Mouse (Mus musculus) hindbrain, embryonic 13.5 days (tissue): ENCODE data around the gene Gle1. TPM values are rescaled to one million over a fixed set of nuclear protein-coding genes. Genes with fewer than 3 reads are reported as not detected.

Experiments
- ATAC-seq: fragments of 200-750 bp; cut with Nextera tagmentation; 2 replicates; pipeline ENCODE4 v1.8.0; 2017; ENCODE audit warnings: moderate TSS enrichment; ENCODE audit not compliant: low FRiP score
- H3K27ac ChIP-seq: fragments of 300-500 bp; sonication (generic); 2 replicates; pipeline ENCODE4 v1.5.1; 2015; ENCODE audit warnings: inconsistent platforms, mild to moderate bottlenecking, moderate library complexity
- H3K27me3 ChIP-seq: fragments of 300-500 bp; sonication (generic); 2 replicates; pipeline ENCODE4 v1.6.1; 2015; ENCODE audit warnings: mild to moderate bottlenecking, inconsistent platforms
- H3K36me3 ChIP-seq: fragments of 300-500 bp; sonication (generic); 2 replicates; pipeline ENCODE4 v1.6.1; 2015; ENCODE audit warnings: mild to moderate bottlenecking, inconsistent platforms
- H3K4me1 ChIP-seq: fragments of 300-500 bp; sonication (generic); replicated peaks from 2 replicates; pipeline ENCODE4 v1.6.1; 2015; ENCODE audit warnings: inconsistent platforms
- H3K4me2 ChIP-seq: fragments of 300-500 bp; sonication (generic); 2 replicates; pipeline ENCODE4 v1.6.1; 2015; ENCODE audit warnings: inconsistent platforms, mild to moderate bottlenecking, moderate library complexity
- H3K4me3 ChIP-seq: fragments of 300-500 bp; sonication (generic); 2 replicates; pipeline ENCODE4 v1.5.1; 2015; ENCODE audit warnings: mild to moderate bottlenecking, inconsistent platforms
- H3K9ac ChIP-seq: fragments of 300-500 bp; sonication (generic); 2 replicates; pipeline ENCODE4 v1.6.1; 2015; ENCODE audit warnings: mild to moderate bottlenecking, inconsistent platforms
- H3K9me3 ChIP-seq: fragments of 300-500 bp; sonication (generic); 2 replicates; pipeline ENCODE4 v1.6.1; 2016; ENCODE audit warnings: inconsistent platforms
- WGBS: fragments of 180-500 bp; shearing (Covaris S2); methylation state at CpG from one replicate; pipeline ENCODE4 v1.1.7; 2015; 5-methylcytosine and 5-hydroxymethylcytosine counted together
- polyA plus RNA-seq: library from polyadenylated mRNA; unstranded; fragments of >200 nt; fragmentation: Nextera tagmentation; extraction: Ambion mirVana; gene quantifications from 2 replicates; pipeline ENCODE4 v1.2.1, GENCODE M21; 2015

Gle1 gene
- polyA plus RNA-seq, 1 experiment from 2014 or later = 75.2 TPM

GRCm38 (mm10) chr2:29917621-29918020, 17.6 kb upstream of the Gle1 start:
- H3K4me1 ChIP-seq = no peaks in the 10 kb centered on the region
- no peaks in the 10 kb centered on the region for H3K27me3 ChIP-seq
- H3K4me2 ChIP-seq = no peak overlapping the region
- H3K4me3 ChIP-seq = no peak overlapping the region
- H3K9ac ChIP-seq = no peak overlapping the region
- no peaks in the 10 kb centered on the region for H3K9me3 ChIP-seq
- peaks cover 87% of the 10 kb centered on the region for H3K36me3 ChIP-seq
- H3K27ac ChIP-seq = no peak overlapping the region
- WGBS = 91% methylated on average over 11 of the region's 11 CpGs
- no peak for ATAC-seq

- Histone ChIP-seq H3K4me3 (no peak overlapping the region), H3K27me3 (no peaks in the 10 kb centered on the region), H3K4me1 (no peaks in the 10 kb centered on the region), H3K9ac (no peak overlapping the region), H3K27ac (0 out of 2 replicates have a peak overlapping the region, but pooled peaks have one; percentile 8), H3K36me3 (peaks cover 89% of the 10 kb centered on the region), H3K9me3 (no peaks in the 10 kb centered on the region), H3K4me2 (no peak overlapping the region)
- WGBS = 81% methylated on average over 11 of the region's 11 CpGs
- ATAC-seq = no peak
Observed at GRCm38 (mm10) chr2:29922011-29922410, 13.2 kb upstream of the Gle1 start.

- H3K4me3 ChIP-seq = no peak overlapping the region
- H3K9me3 ChIP-seq = no peaks in the 10 kb centered on the region
- no peaks in the 10 kb centered on the region for H3K4me1 ChIP-seq
- no peak overlapping the region for H3K9ac ChIP-seq
- H3K4me2 ChIP-seq = no peak overlapping the region
- no peak for ATAC-seq
- WGBS = 94% methylated on average over 5 of the region's 5 CpGs
- peaks cover 95% of the 10 kb centered on the region for H3K36me3 ChIP-seq
- no peak overlapping the region for H3K27ac ChIP-seq
- no peaks in the 10 kb centered on the region for H3K27me3 ChIP-seq
Observed at GRCm38 (mm10) chr2:29926542-29926941, 8.7 kb upstream of the Gle1 start.

GRCm38 (mm10) chr2:29930506-29930905, 4.7 kb upstream of the Gle1 start:
- 87% methylated on average over 10 of the region's 10 CpGs for WGBS
- H3K9ac ChIP-seq = peak overlapping the region; percentile 24; the same call in 1 of the 2 replicates
- H3K36me3 ChIP-seq = peaks cover 56% of the 10 kb centered on the region
- H3K4me1 ChIP-seq = no peaks in the 10 kb centered on the region
- no peaks in the 10 kb centered on the region for H3K27me3 ChIP-seq
- H3K27ac ChIP-seq = no peak overlapping the region
- ATAC-seq = no peak
- no peak overlapping the region for H3K4me2 ChIP-seq
- no peaks in the 10 kb centered on the region for H3K9me3 ChIP-seq
- no peak overlapping the region for H3K4me3 ChIP-seq

- Histone ChIP-seq H3K9me3 (no peaks in the 10 kb centered on the region), H3K9ac (no peak overlapping the region), H3K27ac (no peak overlapping the region), H3K4me2 (no peak overlapping the region), H3K27me3 (no peaks in the 10 kb centered on the region), H3K4me3 (no peak overlapping the region), H3K36me3 (peaks cover 49% of the 10 kb centered on the region), H3K4me1 (peaks cover 6% of the 10 kb centered on the region)
- WGBS = 87% methylated on average over 6 of the region's 6 CpGs
- no peak for ATAC-seq
Observed at GRCm38 (mm10) chr2:29931194-29931593, 4.0 kb upstream of the Gle1 start.

GRCm38 (mm10) chr2:29940073-29940472, 4.8 kb downstream of the Gle1 start:
- WGBS = 94% methylated on average over 9 of the region's 9 CpGs
- H3K4me1 ChIP-seq = peaks cover 7% of the 10 kb centered on the region

GRCm38 (mm10) chr2:29940826-29941225, 5.6 kb downstream of the Gle1 start:
- peaks cover 4% of the 10 kb centered on the region for H3K4me1 ChIP-seq
- H3K9me3 ChIP-seq = no peaks in the 10 kb centered on the region
- no peak overlapping the region for H3K4me2 ChIP-seq
- WGBS = 96% methylated on average over 7 of the region's 7 CpGs
- H3K27ac ChIP-seq = no peak overlapping the region
- no peaks in the 10 kb centered on the region for H3K27me3 ChIP-seq
- H3K9ac ChIP-seq = no peak overlapping the region
- ATAC-seq = no peak
- no peak overlapping the region for H3K4me3 ChIP-seq
- H3K36me3 ChIP-seq = peaks cover 85% of the 10 kb centered on the region

More at GRCm38 (mm10) chr2:29940073-29940472, 4.8 kb downstream of the Gle1 start:
- H3K9me3 ChIP-seq = no peaks in the 10 kb centered on the region
- no peak overlapping the region for H3K4me3 ChIP-seq
- H3K27me3 ChIP-seq = no peaks in the 10 kb centered on the region
- H3K27ac ChIP-seq = no peak overlapping the region
- H3K36me3 ChIP-seq = peaks cover 78% of the 10 kb centered on the region
- no peak for ATAC-seq
- no peak overlapping the region for H3K4me2 ChIP-seq
- H3K9ac ChIP-seq = no peak overlapping the region

GRCm38 (mm10) chr2:29944723-29945122, 9.5 kb downstream of the Gle1 start:
- H3K9ac ChIP-seq = no peak overlapping the region
- peaks cover 95% of the 10 kb centered on the region for H3K36me3 ChIP-seq
- no peak overlapping the region for H3K27ac ChIP-seq
- no peaks in the 10 kb centered on the region for H3K27me3 ChIP-seq
- no peak for ATAC-seq
- no peaks in the 10 kb centered on the region for H3K9me3 ChIP-seq
- no peak overlapping the region for H3K4me2 ChIP-seq
- H3K4me1 ChIP-seq = no peaks in the 10 kb centered on the region
- H3K4me3 ChIP-seq = no peak overlapping the region
- WGBS = 68% methylated on average over 1 of the region's 1 CpGs

- 97% methylated on average over 5 of the region's 5 CpGs for WGBS
Observed at GRCm38 (mm10) chr2:29948896-29949295, 13.7 kb downstream of the Gle1 start.

GRCm38 (mm10) chr2:29961246-29961645, 26.0 kb downstream of the Gle1 start:
- ATAC-seq = no peak
- Histone ChIP-seq H3K9ac (no peak overlapping the region), H3K4me3 (no peak overlapping the region), H3K36me3 (peaks cover 40% of the 10 kb centered on the region), H3K4me2 (no peak overlapping the region), H3K4me1 (peaks cover 20% of the 10 kb centered on the region), H3K27me3 (no peaks in the 10 kb centered on the region), H3K9me3 (no peaks in the 10 kb centered on the region), H3K27ac (no peak overlapping the region)
- 99% methylated on average over 7 of the region's 7 CpGs for WGBS

More at GRCm38 (mm10) chr2:29948896-29949295, 13.7 kb downstream of the Gle1 start:
- no peaks in the 10 kb centered on the region for H3K27me3 ChIP-seq
- no peaks in the 10 kb centered on the region for H3K9me3 ChIP-seq
- H3K36me3 ChIP-seq = peaks cover 90% of the 10 kb centered on the region
- H3K9ac ChIP-seq = no peak overlapping the region
- ATAC-seq = no peak
- H3K4me1 ChIP-seq = no peaks in the 10 kb centered on the region
- no peak overlapping the region for H3K4me2 ChIP-seq
- no peak overlapping the region for H3K4me3 ChIP-seq
- H3K27ac ChIP-seq = no peak overlapping the region

GRCm38 (mm10) chr2:29964354-29965249, 29.4 kb downstream of the Gle1 start:
- H3K9ac ChIP-seq = peak overlapping the region; percentile 99
- peaks cover 51% of the 10 kb centered on the region for H3K4me1 ChIP-seq
- peak overlapping the region; percentile 91 for H3K4me3 ChIP-seq
- peak; percentile 17; the same call in 1 of the 2 replicates for ATAC-seq
- H3K4me2 ChIP-seq = peak overlapping the region; percentile 57
- H3K36me3 ChIP-seq = peaks cover 19% of the 10 kb centered on the region
- H3K27me3 ChIP-seq = no peaks in the 10 kb centered on the region
- WGBS = 16% methylated on average over 10 of the region's 10 CpGs
- no peaks in the 10 kb centered on the region for H3K9me3 ChIP-seq
- H3K27ac ChIP-seq = peak overlapping the region; percentile 95

- ATAC-seq = peak; percentile 99
Observed at GRCm38 (mm10) chr2:29965250-29965843, 30.1 kb downstream of the Gle1 start, which contains the start of gene Sptan1. Sptan1 (plus strand) TSS chr2:29965560.

More at GRCm38 (mm10) chr2:29965250-29965843, 30.1 kb downstream of the Gle1 start, which contains the start of gene Sptan1:
- Histone ChIP-seq H3K4me2 (peak within 1 kb of the TSS; percentile 76), H3K4me3 (peak within 1 kb of the TSS; percentile 91), H3K9me3 (no peaks in the 10 kb centered on the region), H3K9ac (peak within 1 kb of the TSS; percentile 99), H3K27me3 (no peaks in the 10 kb centered on the region), H3K4me1 (peaks cover 59% of the 10 kb centered on the region), H3K27ac (peak within 1 kb of the TSS; percentile 98), H3K36me3 (peaks cover 19% of the 10 kb centered on the region)
- under 1% methylated on average over 70 of the region's 82 CpGs for WGBS
